Mouse (Mus musculus) heart, embryonic 15.5 days (tissue): ENCODE results near the gene Tnfsf12. TPM values are rescaled to one million over a fixed set of nuclear protein-coding genes. Genes with fewer than 3 reads are reported as not detected.

Source experiments
- ATAC-seq: fragments of 200-750 bp; cut with Nextera tagmentation; replicated peaks from 2 replicates; pipeline ENCODE4 v1.8.0; 2017; ENCODE audit warnings: low read depth, moderate TSS enrichment; ENCODE audit not compliant: insufficient number of reproducible peaks, insufficient read depth, low FRiP score
- H3K27ac ChIP-seq: fragments of 300-500 bp; sonication (generic); 2 replicates; pipeline ENCODE4 v1.5.1; 2015; ENCODE audit warnings: mild to moderate bottlenecking, inconsistent platforms
- H3K27me3 ChIP-seq: fragments of 300-500 bp; sonication (generic); 2 replicates; pipeline ENCODE4 v1.6.1; 2015; ENCODE audit warnings: inconsistent platforms
- H3K36me3 ChIP-seq: fragments of 300-500 bp; sonication (generic); 2 replicates; pipeline ENCODE4 v1.6.1; 2015; ENCODE audit warnings: mild to moderate bottlenecking, inconsistent platforms
- H3K4me1 ChIP-seq: fragments of 300-500 bp; sonication (generic); replicated peaks from 2 replicates; pipeline ENCODE4 v1.6.1; 2015; ENCODE audit warnings: inconsistent platforms
- H3K4me2 ChIP-seq: fragments of 300-500 bp; sonication (generic); 2 replicates; pipeline ENCODE4 v1.6.1; 2015; ENCODE audit warnings: inconsistent platforms, mild to moderate bottlenecking, moderate library complexity
- H3K4me3 ChIP-seq: fragments of 300-500 bp; sonication (generic); 2 replicates; pipeline ENCODE4 v1.5.1; 2015; ENCODE audit warnings: mild to moderate bottlenecking, inconsistent platforms
- H3K9ac ChIP-seq: fragments of 300-500 bp; sonication (generic); 2 replicates; pipeline ENCODE4 v1.6.1; 2015; ENCODE audit warnings: mild to moderate bottlenecking, inconsistent platforms
- H3K9me3 ChIP-seq: fragments of 300-500 bp; sonication (generic); replicated peaks from 2 replicates; pipeline ENCODE4 v1.6.1; 2016; ENCODE audit warnings: inconsistent platforms
- WGBS: fragments of 180-500 bp; shearing (Covaris S2); methylation state at CpG from one replicate; pipeline ENCODE4 v1.1.7; 2015; ENCODE audit warnings: mixed read lengths; 5-methylcytosine and 5-hydroxymethylcytosine counted together
- polyA plus RNA-seq: library from polyadenylated mRNA; unstranded; fragments of >200 nt; fragmentation: Nextera tagmentation; extraction: Ambion mirVana; gene quantifications from 2 replicates; pipeline ENCODE4 v1.2.1, GENCODE M21; 2015

Tnfsf12 gene
- polyA plus RNA-seq, 1 experiment from 2014 or later: 7.3 TPM

- Histone ChIP-seq H3K27me3 (no peaks in the 10 kb centered on the region), H3K9me3 (no peaks in the 10 kb centered on the region), H3K4me3 (no peak overlapping the region), H3K27ac (no peak overlapping the region), H3K4me2 (no peak overlapping the region), H3K4me1 (peaks cover 6% of the 10 kb centered on the region), H3K36me3 (no peaks in the 10 kb centered on the region), H3K9ac (no peak overlapping the region)
- WGBS: 66% methylated on average over 18 of the region's 18 CpGs
- ATAC-seq: no peak
Observed at GRCm38 (mm10) chr11:69714636-69715329, 19.1 kb upstream of the Tnfsf12 start.

- H3K4me1 ChIP-seq: peaks cover 6% of the 10 kb centered on the region
- no peak overlapping the region for H3K4me3 ChIP-seq
- no peak for ATAC-seq
- no peak overlapping the region for H3K4me2 ChIP-seq
- no peaks in the 10 kb centered on the region for H3K9me3 ChIP-seq
- H3K27ac ChIP-seq: no peak overlapping the region
- no peak overlapping the region for H3K9ac ChIP-seq
- H3K27me3 ChIP-seq: no peaks in the 10 kb centered on the region
- no peaks in the 10 kb centered on the region for H3K36me3 ChIP-seq
- 78% methylated on average over 20 of the region's 20 CpGs for WGBS
Observed at GRCm38 (mm10) chr11:69712954-69713672, 17.5 kb upstream of the Tnfsf12 start.

GRCm38 (mm10) chr11:69711082-69711481 lies 15.4 kb upstream of the Tnfsf12 start:
- H3K27ac ChIP-seq: no peak overlapping the region
- WGBS: 65% methylated on average over 2 of the region's 2 CpGs
- no peak overlapping the region for H3K4me2 ChIP-seq
- no peaks in the 10 kb centered on the region for H3K9me3 ChIP-seq
- no peak overlapping the region for H3K4me3 ChIP-seq
- peaks cover 8% of the 10 kb centered on the region for H3K4me1 ChIP-seq
- ATAC-seq: no peak
- H3K9ac ChIP-seq: no peak overlapping the region
- H3K27me3 ChIP-seq: no peaks in the 10 kb centered on the region
- H3K36me3 ChIP-seq: no peaks in the 10 kb centered on the region

GRCm38 (mm10) chr11:69710470-69710869 lies 14.8 kb upstream of the Tnfsf12 start:
- no peaks in the 10 kb centered on the region for H3K36me3 ChIP-seq
- no peaks in the 10 kb centered on the region for H3K9me3 ChIP-seq
- ATAC-seq: no peak
- H3K27me3 ChIP-seq: no peaks in the 10 kb centered on the region
- H3K9ac ChIP-seq: no peak overlapping the region
- no peak overlapping the region for H3K4me2 ChIP-seq
- WGBS: 87% methylated on average over 3 of the region's 3 CpGs
- H3K4me1 ChIP-seq: peaks cover 4% of the 10 kb centered on the region; the same call in 1 of the 2 replicates
- H3K27ac ChIP-seq: no peak overlapping the region
- H3K4me3 ChIP-seq: no peak overlapping the region

- no peak overlapping the region for H3K9ac ChIP-seq
- H3K4me3 ChIP-seq: no peak overlapping the region
- 0 out of 2 replicates have a peak, but pooled peaks cover 4% of the 10 kb centered on the region for H3K4me1 ChIP-seq
- no peaks in the 10 kb centered on the region for H3K36me3 ChIP-seq
- no peak for ATAC-seq
- no peaks in the 10 kb centered on the region for H3K27me3 ChIP-seq
- no peak overlapping the region for H3K27ac ChIP-seq
- 44% methylated on average over 11 of the region's 11 CpGs for WGBS
- H3K9me3 ChIP-seq: no peaks in the 10 kb centered on the region
- no peak overlapping the region for H3K4me2 ChIP-seq
Observed at GRCm38 (mm10) chr11:69709554-69710446, 14.2 kb upstream of the Tnfsf12 start.

GRCm38 (mm10) chr11:69708614-69709265 lies 13.1 kb upstream of the Tnfsf12 start:
- Histone ChIP-seq H3K9ac (no peak overlapping the region), H3K4me3 (no peak overlapping the region), H3K4me1 (0 out of 2 replicates have a peak, but pooled peaks cover 4% of the 10 kb centered on the region), H3K9me3 (no peaks in the 10 kb centered on the region), H3K4me2 (no peak overlapping the region), H3K27me3 (no peaks in the 10 kb centered on the region), H3K27ac (no peak overlapping the region), H3K36me3 (no peaks in the 10 kb centered on the region)
- 78% methylated on average over 3 of the region's 3 CpGs for WGBS
- ATAC-seq: no peak

- 0 out of 2 replicates have a peak, but pooled peaks cover 4% of the 10 kb centered on the region for H3K4me1 ChIP-seq
- no peak overlapping the region for H3K4me3 ChIP-seq
- H3K9me3 ChIP-seq: no peaks in the 10 kb centered on the region
- no peak overlapping the region for H3K27ac ChIP-seq
- 82% methylated on average over 4 of the region's 4 CpGs for WGBS
- no peak overlapping the region for H3K9ac ChIP-seq
- no peak overlapping the region for H3K4me2 ChIP-seq
- no peaks in the 10 kb centered on the region for H3K27me3 ChIP-seq
- no peak for ATAC-seq
- no peaks in the 10 kb centered on the region for H3K36me3 ChIP-seq
Observed at GRCm38 (mm10) chr11:69707873-69708381, 12.3 kb upstream of the Tnfsf12 start.

- no peaks in the 10 kb centered on the region for H3K27me3 ChIP-seq
- H3K9me3 ChIP-seq: no peaks in the 10 kb centered on the region
- 92% methylated on average over 4 of the region's 4 CpGs for WGBS
- no peak overlapping the region for H3K4me3 ChIP-seq
- H3K27ac ChIP-seq: no peak overlapping the region
- H3K4me1 ChIP-seq: 0 out of 2 replicates have a peak, but pooled peaks cover 4% of the 10 kb centered on the region
- ATAC-seq: no peak
- no peaks in the 10 kb centered on the region for H3K36me3 ChIP-seq
- H3K4me2 ChIP-seq: no peak overlapping the region
- H3K9ac ChIP-seq: no peak overlapping the region
Observed at GRCm38 (mm10) chr11:69707480-69707847, 11.8 kb upstream of the Tnfsf12 start.

GRCm38 (mm10) chr11:69706775-69707479 lies 11.3 kb upstream of the Tnfsf12 start:
- H3K9ac ChIP-seq: no peak overlapping the region
- H3K4me1 ChIP-seq: 0 out of 2 replicates have a peak, but pooled peaks cover 4% of the 10 kb centered on the region
- no peaks in the 10 kb centered on the region for H3K27me3 ChIP-seq
- ATAC-seq: no peak
- no peaks in the 10 kb centered on the region for H3K36me3 ChIP-seq
- no peaks in the 10 kb centered on the region for H3K9me3 ChIP-seq
- H3K4me2 ChIP-seq: no peak overlapping the region
- 46% methylated on average over 6 of the region's 6 CpGs for WGBS
- H3K27ac ChIP-seq: no peak overlapping the region
- H3K4me3 ChIP-seq: no peak overlapping the region

GRCm38 (mm10) chr11:69704613-69705010 lies 9.0 kb upstream of the Tnfsf12 start:
- 43% methylated on average over 2 of the region's 2 CpGs for WGBS
- Histone ChIP-seq H3K4me3 (no peak overlapping the region), H3K27me3 (no peaks in the 10 kb centered on the region), H3K4me2 (no peak overlapping the region), H3K9me3 (no peaks in the 10 kb centered on the region), H3K27ac (no peak overlapping the region), H3K36me3 (no peaks in the 10 kb centered on the region), H3K4me1 (peaks cover 7% of the 10 kb centered on the region), H3K9ac (no peak overlapping the region)
- no peak for ATAC-seq
